Mouse (Mus musculus): ENCODE data around the gene Nfyc. TPM values are rescaled to one million over a fixed set of nuclear protein-coding genes. Genes with fewer than 3 reads are reported as not detected.

The Nfyc gene
- total RNA-seq, 1 experiment from 2014 or later, result 91.5 TPM

DNA sequence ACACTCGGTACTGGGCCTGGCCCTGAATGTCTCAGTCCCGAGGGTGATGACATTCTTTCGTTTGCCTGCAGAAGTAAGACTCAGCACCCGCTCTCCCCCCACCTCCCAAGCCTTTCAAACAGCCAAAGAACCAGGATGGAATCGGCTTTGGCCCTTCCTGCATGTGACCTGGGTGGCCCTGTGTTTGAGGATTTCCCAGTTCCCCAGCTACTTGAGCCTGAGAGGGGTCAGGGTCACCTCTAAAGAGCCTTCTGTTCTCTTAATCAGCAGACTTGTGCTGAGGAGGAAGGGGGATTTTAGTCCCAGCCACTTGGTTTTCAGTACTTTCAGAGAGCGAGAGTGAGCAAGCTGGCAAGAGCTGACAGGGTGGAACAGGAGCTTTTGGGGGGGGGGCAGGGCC, 101.9 kb downstream of the Nfyc start:
- no peak for ATAC-seq (ENCODE audit: extremely low read depth, insufficient number of reproducible peaks, low FRiP score, poor library complexity, severe bottlenecking)

DNA sequence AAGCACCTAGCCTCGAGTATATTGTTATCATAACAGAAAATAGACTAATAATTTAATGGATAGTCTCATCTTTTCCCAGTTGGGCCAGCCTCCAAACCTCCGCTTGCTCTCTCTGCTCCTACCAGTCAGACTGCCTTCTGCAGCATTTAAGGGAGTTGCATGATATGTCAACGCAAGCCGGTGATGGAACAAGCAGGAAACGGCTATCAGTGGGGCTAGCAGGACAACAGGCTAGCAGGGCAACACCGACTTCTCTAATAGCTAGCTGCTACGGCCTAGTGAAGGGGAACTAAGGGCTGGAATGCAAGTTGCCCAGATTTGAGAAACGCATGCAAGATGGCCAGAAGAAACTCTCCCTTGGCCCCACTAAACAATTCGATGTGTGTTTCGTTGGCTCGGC, 103.5 kb downstream of the Nfyc start:
- ATAC-seq (ENCODE audit: extremely low read depth, insufficient number of reproducible peaks, low FRiP score, poor library complexity, severe bottlenecking), result no peak

DNA sequence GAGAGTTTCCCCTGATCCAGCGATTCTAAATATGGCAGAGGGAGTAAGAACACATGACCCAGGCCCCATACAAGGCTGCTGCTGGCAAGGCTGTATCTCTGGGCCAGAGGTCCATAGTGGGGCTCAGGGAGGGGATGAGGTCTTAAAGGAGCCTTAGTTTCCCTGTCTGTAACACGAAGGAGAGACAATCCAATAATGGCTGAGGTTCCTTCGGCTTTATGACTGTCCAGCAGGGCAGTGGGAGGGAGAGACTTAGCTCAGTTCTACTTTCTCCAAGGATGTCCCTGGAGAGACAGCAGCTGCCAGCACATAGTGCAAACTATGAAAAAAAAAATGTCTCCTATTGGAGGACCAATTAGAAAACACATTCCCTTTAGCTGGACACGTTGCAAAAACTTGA, 105.2 kb downstream of the Nfyc start:
- ATAC-seq (ENCODE audit: extremely low read depth, insufficient number of reproducible peaks, low FRiP score, poor library complexity, severe bottlenecking), result no peak

DNA sequence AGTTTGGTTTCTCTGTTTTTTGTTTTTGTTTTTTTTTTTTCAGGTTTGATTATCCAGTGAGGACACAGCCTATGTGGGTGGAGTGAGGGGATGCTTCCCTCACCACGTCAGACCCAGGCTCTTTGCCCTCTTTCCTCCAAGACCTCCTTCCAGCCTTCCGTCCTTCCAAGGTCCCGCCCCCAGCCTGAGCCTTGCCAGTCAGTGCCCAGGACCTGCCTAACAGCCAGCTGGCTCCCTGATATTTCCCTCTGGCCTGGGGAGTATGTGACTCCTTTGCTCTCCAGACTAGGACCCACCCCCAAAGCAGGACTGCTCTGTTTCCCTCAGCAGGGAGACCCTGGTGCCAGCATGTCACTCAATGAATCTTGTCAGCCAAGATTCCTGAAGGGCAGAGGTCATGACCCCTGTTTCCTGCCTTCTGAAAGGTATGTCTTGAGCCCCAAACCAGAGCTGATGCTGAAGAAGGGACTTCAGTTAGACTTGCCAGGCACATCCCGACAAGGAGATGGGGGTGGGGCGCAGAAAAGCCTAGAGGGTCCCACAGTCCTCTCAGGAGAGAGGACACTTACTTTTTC, 105.8 kb downstream of the Nfyc start:
- ATAC-seq (ENCODE audit: extremely low read depth, insufficient number of reproducible peaks, low FRiP score, poor library complexity, severe bottlenecking), result no peak

DNA sequence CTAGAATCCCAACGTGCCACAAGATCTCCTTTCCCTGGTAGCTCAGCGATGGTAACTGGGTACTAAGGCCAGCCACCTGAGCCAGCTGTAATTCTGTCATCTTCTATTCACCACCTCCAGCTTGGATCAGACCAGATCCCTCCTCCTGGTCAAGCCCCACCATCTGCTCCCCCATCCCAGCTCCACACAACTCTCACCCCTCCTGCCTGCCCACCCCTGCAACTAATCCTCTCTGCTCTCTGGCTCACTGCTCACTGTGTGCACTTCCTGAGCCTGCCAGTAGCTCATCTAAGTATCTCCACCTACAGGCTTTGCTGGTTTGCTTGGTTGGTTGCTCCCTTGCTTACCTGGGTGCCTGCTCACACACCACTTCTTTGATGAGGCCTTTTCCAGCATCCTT, 109.8 kb downstream of the Nfyc start:
- ATAC-seq (ENCODE audit: extremely low read depth, insufficient number of reproducible peaks, low FRiP score, poor library complexity, severe bottlenecking), result no peak

DNA sequence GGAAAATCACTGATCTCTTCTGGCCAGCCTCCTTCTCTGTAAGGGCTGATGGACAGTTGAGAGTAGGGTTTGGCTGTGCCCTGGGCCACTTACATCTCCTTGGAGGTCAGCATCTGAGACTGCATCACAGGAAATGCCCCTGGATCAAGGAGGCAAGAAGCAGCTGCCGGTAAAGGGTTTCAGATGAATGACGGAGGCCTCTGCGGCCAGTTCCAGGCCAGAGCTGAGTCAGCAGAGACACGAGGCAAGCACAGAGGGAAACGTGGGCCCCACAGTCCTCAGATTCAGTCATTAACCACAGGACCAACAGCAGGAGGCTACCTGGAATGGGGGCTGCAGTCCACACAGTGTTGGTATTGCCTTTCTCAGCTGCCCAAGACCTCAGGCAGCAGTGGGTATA, 112.2 kb downstream of the Nfyc start:
- ATAC-seq (ENCODE audit: extremely low read depth, insufficient number of reproducible peaks, low FRiP score, poor library complexity, severe bottlenecking), result no peak

DNA sequence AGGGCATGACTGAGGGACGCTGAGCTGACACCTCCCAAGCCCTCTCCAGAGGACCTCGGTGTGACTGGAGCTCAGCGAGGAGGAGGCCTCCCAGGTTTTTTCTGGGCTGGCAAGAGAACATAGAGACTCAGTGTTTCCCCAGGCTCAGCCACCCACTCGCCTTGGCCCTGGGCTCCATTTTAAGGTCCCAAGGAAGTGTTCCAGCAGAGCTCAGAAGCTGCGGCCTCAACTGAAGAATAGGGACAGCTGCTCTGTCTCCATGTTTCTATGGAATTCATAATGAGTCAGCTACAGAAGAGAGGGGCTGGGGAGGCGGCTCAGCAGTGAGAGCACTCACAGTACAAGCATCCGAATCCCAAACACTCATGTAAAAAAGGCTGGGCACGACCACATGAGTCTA, 113.8 kb downstream of the Nfyc start:
- ATAC-seq (ENCODE audit: extremely low read depth, insufficient number of reproducible peaks, low FRiP score, poor library complexity, severe bottlenecking), result no peak

DNA sequence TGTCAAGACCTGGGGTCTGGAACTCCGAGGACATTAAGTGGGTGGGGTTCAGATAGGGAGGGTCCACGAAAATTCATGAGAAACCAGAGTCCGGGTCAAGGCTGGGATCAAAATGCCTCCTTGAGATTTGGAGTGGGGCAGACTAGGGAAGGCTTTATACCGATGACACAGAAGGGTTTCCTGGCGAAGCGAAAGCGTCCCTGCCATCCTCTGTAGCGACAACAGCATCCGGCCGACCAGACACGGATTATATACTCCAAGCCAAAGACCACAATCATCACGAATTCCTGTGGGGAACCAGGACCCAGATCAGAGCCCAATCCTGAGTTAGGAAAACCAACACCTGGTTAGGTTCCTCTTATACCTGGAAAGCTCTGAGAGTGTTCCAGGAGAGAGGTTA, 114.6 kb downstream of the Nfyc start:
- ATAC-seq (ENCODE audit: extremely low read depth, insufficient number of reproducible peaks, low FRiP score, poor library complexity, severe bottlenecking), result no peak

DNA sequence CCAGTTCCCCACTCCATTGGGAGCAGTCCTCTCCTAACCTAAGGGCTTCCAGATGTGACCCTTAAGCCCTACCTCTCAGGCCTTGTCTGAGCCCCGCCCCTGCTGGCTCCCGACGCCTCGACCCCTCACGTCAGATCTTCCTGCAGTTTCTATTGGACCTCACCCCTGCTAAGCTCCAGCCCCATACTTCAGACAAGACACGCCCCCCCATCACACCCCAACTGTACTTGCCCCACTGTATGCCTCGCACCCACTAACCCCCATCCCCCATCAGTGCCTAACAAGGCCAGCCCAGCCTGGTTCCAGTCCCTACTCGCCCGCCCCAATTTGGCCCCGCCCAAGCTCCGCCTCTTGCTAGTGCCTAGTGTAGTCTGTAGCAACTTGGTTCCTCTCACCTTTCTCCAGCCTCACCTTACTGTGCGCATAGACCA, 115.2 kb downstream of the Nfyc start:
- ATAC-seq (ENCODE audit: extremely low read depth, insufficient number of reproducible peaks, low FRiP score, poor library complexity, severe bottlenecking), result no peak

DNA sequence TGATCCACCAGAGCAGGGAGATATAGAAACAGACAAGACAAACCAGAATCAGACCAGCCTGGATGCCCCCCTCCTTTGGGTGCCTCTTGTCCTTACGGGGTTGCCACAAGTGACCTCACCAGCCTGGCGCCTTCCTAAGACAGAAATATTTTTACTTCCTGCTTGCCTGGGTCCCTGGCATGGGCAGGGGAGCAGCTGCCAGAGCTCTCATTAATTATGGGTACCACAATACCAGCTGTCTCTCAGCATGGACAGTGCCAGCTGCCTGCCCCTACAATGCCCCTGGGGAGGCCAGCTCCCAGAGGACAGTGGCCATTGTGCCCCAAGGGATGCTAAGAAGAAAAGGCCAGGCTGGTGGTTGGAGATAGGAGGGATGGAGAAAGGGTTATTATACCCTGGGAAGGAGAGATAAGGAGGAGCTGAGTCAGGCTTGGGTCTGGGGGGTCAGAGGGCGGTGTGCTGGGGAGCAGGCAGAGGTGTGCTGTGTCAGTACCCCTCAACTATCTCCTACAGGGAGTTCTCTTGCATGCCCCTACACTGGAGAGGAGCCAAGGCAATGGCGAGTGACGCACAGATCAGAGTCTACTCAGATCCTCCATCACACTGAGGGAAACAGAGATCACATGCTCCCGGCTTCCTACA, 117.4 kb downstream of the Nfyc start:
- ATAC-seq (ENCODE audit: extremely low read depth, insufficient number of reproducible peaks, low FRiP score, poor library complexity, severe bottlenecking), result no peak

DNA sequence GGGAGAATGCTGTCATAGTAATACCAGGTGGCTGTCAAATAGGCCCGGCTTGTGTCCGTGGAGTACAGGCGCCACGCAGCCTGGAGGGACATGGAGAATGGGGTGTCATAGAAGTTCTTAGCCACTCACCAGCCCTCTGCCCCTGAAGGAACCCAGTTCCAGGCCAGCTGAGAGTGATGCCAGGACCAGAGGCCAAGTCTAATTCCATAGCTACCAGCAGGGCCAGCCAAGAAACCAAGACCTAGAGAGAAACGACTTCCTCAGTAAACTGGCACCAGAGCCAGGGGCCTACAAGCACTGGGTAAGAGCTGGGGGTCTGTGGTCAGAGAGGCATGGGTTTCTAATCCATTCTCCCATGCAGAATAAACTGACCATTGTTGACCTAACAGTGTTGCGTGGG, 118.4 kb downstream of the Nfyc start:
- ATAC-seq (ENCODE audit: extremely low read depth, insufficient number of reproducible peaks, low FRiP score, poor library complexity, severe bottlenecking), result no peak

DNA sequence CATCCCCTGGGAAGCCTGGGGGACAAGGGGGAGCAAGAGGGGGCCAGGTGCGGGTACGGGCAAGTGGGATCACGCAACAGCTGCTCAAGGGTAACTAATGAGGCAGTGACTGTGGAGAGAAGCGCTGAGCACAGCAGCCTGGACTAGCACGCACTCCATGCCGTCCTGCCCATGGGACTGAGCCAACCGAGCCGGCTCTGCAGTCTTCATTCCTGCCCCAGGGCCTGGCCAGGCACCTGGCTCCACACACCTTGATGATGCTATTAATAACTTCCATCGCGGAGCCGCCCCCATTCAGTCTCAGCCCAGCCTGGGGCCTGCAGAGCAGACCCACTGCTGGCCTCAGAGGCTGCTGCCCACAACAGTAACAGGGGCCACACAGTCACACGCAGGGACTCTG, 119.1 kb downstream of the Nfyc start:
- no peak for ATAC-seq (ENCODE audit: extremely low read depth, insufficient number of reproducible peaks, low FRiP score, poor library complexity, severe bottlenecking)

Other genes with a start within 250 kb of the Nfyc start
- not detected in 2 replicates for gene Gm8439, start 242.8 kb downstream of the Nfyc start, total RNA-seq (2017)
- gene Cited4, start 165.0 kb downstream of the Nfyc start, total RNA-seq (2017), result 0.74 TPM in 1 of 2 replicates, not detected in the other
- 0.12 TPM in 1 of 2 replicates, not detected in the other for gene Kcnq4, start 83.0 kb downstream of the Nfyc start, total RNA-seq (2017)
- 0.12 and 0.37 TPM in 2 replicates for gene Rims3, start 23.2 kb upstream of the Nfyc start, total RNA-seq (2017)
- gene Exo5, start 93.4 kb upstream of the Nfyc start, total RNA-seq (2017), result 10.8 and 16.9 TPM in 2 replicates
- 4.8 and 10.3 TPM in 2 replicates for gene Zfp69, start 120.1 kb upstream of the Nfyc start, total RNA-seq (2017)
- gene Smap2, start 185.7 kb upstream of the Nfyc start, total RNA-seq (2017), result 209 and 239 TPM in 2 replicates
- 0.61 TPM in 1 of 2 replicates, not detected in the other for gene Col9a2, start 207.8 kb upstream of the Nfyc start, total RNA-seq (2017)

Measured in neutrophil, adult 5-6 weeks (primary cell).